Mouse (Mus musculus) ES-Bruce4 (cell line): Measurements from ENCODE around the gene Dlgap4. TPM values are rescaled to one million over a fixed set of nuclear protein-coding genes. Genes with fewer than 3 reads are reported as not detected.

ENCODE experiments used
- H3K27ac ChIP-seq: 2 replicates; pipeline ENCODE4 v1.5.1; 2012; ENCODE audit warnings: low read length, inconsistent platforms; ENCODE audit not compliant: insufficient read depth
- H3K27me3 ChIP-seq: 2 replicates; pipeline ENCODE4 v1.6.1; 2012; ENCODE audit warnings: mild to moderate bottlenecking, low read length, inconsistent platforms; ENCODE audit not compliant: control insufficient read depth, poor library complexity, insufficient read depth, severe bottlenecking
- H3K36me3 ChIP-seq: 2 replicates; pipeline ENCODE4 v1.6.1; 2012; ENCODE audit warnings: inconsistent platforms, mild to moderate bottlenecking, low read length, moderate library complexity; ENCODE audit not compliant: control insufficient read depth, poor library complexity, insufficient read depth, severe bottlenecking
- H3K4me1 ChIP-seq: one replicate; pipeline ENCODE4 v1.8.1; 2011; ENCODE audit warnings: low read length; ENCODE audit not compliant: control insufficient read depth, insufficient read depth
- H3K4me3 ChIP-seq: 2 replicates; pipeline ENCODE4 v1.5.1; 2011; ENCODE audit warnings: low read depth, mild to moderate bottlenecking, low read length
- H3K9ac ChIP-seq: 2 replicates; pipeline ENCODE4 v1.6.1; 2012; ENCODE audit warnings: low read depth, mild to moderate bottlenecking, inconsistent platforms; ENCODE audit not compliant: poor library complexity, severe bottlenecking
- H3K9me3 ChIP-seq: replicated peaks from 2 replicates; pipeline ENCODE4 v1.6.1; 2012; ENCODE audit warnings: mild to moderate bottlenecking, low read length, inconsistent platforms; ENCODE audit not compliant: control insufficient read depth, poor library complexity, insufficient read depth, severe bottlenecking
- CTCF ChIP-seq: IDR thresholded peaks from one replicate; pipeline ENCODE4 v1.8.1; 2011; ENCODE audit warnings: low read depth, low read length
- EP300 ChIP-seq: IDR thresholded peaks from 2 replicates; pipeline ENCODE4 v1.6.1; 2011; ENCODE audit warnings: low read depth, low read length; ENCODE audit not compliant: insufficient read depth
- POLR2A ChIP-seq: IDR thresholded peaks from one replicate; pipeline ENCODE4 v1.8.1; 2011; ENCODE audit warnings: low read length; ENCODE audit not compliant: insufficient read depth
- polyA plus RNA-seq: library from polyadenylated mRNA; stranded (reverse); fragments of >200 nt; gene quantifications from 2 replicates; pipeline ENCODE4 v1.2.4, GENCODE M21; 2011; ENCODE audit warnings: low read depth; ENCODE audit not compliant: missing spikeins, insufficient read depth, insufficient read length

Dlgap4 gene
- polyA plus RNA-seq, 1 experiment = 60.6 TPM

- H3K9ac ChIP-seq = no peak overlapping the region
- no peak overlapping the region for H3K27ac ChIP-seq
These were observed 8.7 kb downstream of the Dlgap4 start for GRCm38 (mm10) chr2:156622192-156622591.

DNA sequence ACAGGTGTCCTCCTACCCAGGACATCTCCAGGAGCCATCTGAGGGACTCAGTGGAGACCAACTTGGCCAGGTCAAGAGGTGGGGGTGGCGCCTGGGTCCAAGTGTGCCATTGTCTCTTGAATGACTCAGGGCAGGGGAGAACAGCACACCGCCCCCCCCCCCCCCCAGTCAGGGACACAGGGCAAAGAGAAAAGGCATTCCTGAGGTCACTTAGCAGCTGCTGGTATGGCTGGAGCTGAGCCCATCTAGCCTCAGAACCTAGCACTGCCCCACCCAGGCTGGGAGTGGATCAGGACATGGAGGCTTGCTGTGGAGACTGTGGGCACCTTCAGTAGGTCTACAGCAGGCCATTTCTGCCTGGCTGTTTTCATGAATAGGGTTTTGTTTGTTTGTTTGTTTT, 9.7 kb downstream of the Dlgap4 start:
- H3K9ac ChIP-seq = no peak overlapping the region
- TF ChIP-seq POLR2A (no peak), CTCF (no peak), EP300 (no peak)

More at GRCm38 (mm10) chr2:156622192-156622591, 8.7 kb downstream of the Dlgap4 start:
- Histone ChIP-seq H3K9me3 (no peaks in the 10 kb centered on the region), H3K4me1 (peaks cover 2% of the 10 kb centered on the region), H3K27me3 (no peaks in the 10 kb centered on the region), H3K36me3 (no peaks in the 10 kb centered on the region), H3K4me3 (no peak overlapping the region)
- no peak for TF ChIP-seq CTCF
- no peak for TF ChIP-seq POLR2A
- no peak for TF ChIP-seq EP300

DNA sequence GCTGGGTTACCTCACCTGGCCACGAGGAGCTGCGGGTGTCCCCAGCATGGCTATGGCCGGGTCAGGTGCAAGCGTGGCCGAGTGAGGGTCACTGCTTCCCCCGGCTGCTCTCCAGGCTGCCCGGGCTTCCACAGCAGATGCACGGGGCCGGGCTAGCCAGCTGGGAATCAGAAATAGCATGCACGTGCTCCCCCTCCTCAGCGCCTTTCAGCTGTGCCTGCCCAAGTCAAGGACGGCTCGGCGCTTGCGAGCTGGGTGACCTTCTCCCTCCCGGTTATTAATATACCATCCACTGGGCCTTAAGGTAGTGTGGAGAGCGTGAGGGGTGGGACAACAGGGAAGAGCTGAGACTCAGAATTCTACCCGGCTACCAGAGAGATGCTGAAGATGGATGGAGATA, 11.8 kb downstream of the Dlgap4 start:
- no peaks in the 10 kb centered on the region for H3K36me3 ChIP-seq
- H3K9me3 ChIP-seq = 0 out of 2 replicates have a peak, but pooled peaks cover 2% of the 10 kb centered on the region
- no peak overlapping the region for H3K27ac ChIP-seq
- H3K9ac ChIP-seq = no peak overlapping the region
- TF ChIP-seq POLR2A (no peak), CTCF (no peak), EP300 (no peak)
- H3K27me3 ChIP-seq = no peaks in the 10 kb centered on the region
- H3K4me3 ChIP-seq = no peak overlapping the region
- H3K4me1 ChIP-seq = peaks cover 2% of the 10 kb centered on the region

More for the DNA sequence above, 9.7 kb downstream of the Dlgap4 start:
- Histone ChIP-seq H3K36me3 (no peaks in the 10 kb centered on the region), H3K27ac (no peak overlapping the region), H3K9me3 (no peaks in the 10 kb centered on the region), H3K27me3 (no peaks in the 10 kb centered on the region), H3K4me1 (peaks cover 2% of the 10 kb centered on the region), H3K4me3 (no peak overlapping the region)

DNA sequence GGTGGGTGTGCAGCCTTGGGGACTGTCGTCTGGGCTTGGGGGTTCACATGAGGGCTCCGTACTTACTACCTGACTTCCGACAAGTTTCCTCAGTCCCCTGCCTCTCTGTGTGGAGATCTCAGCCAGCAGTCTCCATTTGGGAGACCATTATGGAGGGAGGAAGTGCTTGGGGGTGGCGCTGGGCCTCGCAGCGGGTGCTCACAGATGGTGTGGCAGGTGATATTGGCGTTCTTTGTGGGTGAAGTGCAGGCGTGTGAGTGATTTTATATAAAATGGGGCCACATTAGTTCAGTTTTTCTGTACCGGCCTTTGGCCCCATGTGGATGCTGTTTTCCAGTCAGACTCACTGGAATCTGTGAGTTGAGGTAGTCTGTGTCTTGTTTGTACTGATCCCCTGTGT, 12.6 kb downstream of the Dlgap4 start:
- Histone ChIP-seq H3K27me3 (no peaks in the 10 kb centered on the region), H3K27ac (no peak overlapping the region), H3K36me3 (no peaks in the 10 kb centered on the region), H3K9me3 (0 out of 2 replicates have a peak, but pooled peaks cover 4% of the 10 kb centered on the region), H3K4me3 (no peak overlapping the region), H3K4me1 (peaks cover 2% of the 10 kb centered on the region), H3K9ac (no peak overlapping the region)
- TF ChIP-seq CTCF (no peak), EP300 (no peak), POLR2A (no peak)

- Histone ChIP-seq H3K9me3 (0 out of 2 replicates have a peak, but pooled peaks cover 4% of the 10 kb centered on the region), H3K27me3 (no peaks in the 10 kb centered on the region), H3K4me3 (no peak overlapping the region), H3K4me1 (peaks cover 2% of the 10 kb centered on the region), H3K9ac (no peak overlapping the region), H3K36me3 (no peaks in the 10 kb centered on the region), H3K27ac (no peak overlapping the region)
- TF ChIP-seq EP300 = no peak
- no peak for TF ChIP-seq POLR2A
- TF ChIP-seq CTCF = no peak
These were observed 13.0 kb downstream of the Dlgap4 start for GRCm38 (mm10) chr2:156626544-156626943.

GRCm38 (mm10) chr2:156627917-156628316, 14.4 kb downstream of the Dlgap4 start:
- no peak for TF ChIP-seq POLR2A
- no peak for TF ChIP-seq EP300
- no peak for TF ChIP-seq CTCF
- Histone ChIP-seq H3K36me3 (no peaks in the 10 kb centered on the region), H3K4me1 (peaks cover 2% of the 10 kb centered on the region), H3K9ac (no peak overlapping the region), H3K27ac (no peak overlapping the region), H3K27me3 (no peaks in the 10 kb centered on the region), H3K9me3 (0 out of 2 replicates have a peak, but pooled peaks cover 4% of the 10 kb centered on the region), H3K4me3 (no peak overlapping the region)
